Mouse (Mus musculus): ENCODE measurements at regions not wholly inside any gene's neighbourhood (a gene's known extent, or its start where the extent isn't known, plus 50 kb on each side); places are given as distances from the start of the nearest gene placed in this dataset.
"Not testable (repeated sequence)": the region's sequence is repeated elsewhere in the genome, so short reads cannot be mapped to it uniquely, and the experiment has no call there.

GRCm38 (mm10) chr8:55347851-55348250 lies 393.2 kb downstream of the Gpm6a start:
- TF ChIP-seq CTCF (IDR thresholded peaks at IDR 0.05; ENCODE audit: low read depth); EP300 (optimal IDR thresholded peaks at IDR 0.05): not testable (repeated sequence)
